Mouse (Mus musculus) thymus, adult 2 months (tissue): ENCODE data around the gene Nrxn2. TPM values are rescaled to one million over a fixed set of nuclear protein-coding genes. Genes with fewer than 3 reads are reported as not detected.

ENCODE experiments used
- DNase-seq: peaks from one replicate; pipeline ENCODE4 v3.0.0; 2021
- H3K27ac ChIP-seq: fragments of 200-500 bp; 2 replicates; pipeline ENCODE4 v1.5.1; 2012; ENCODE audit warnings: low read length, control low read depth; ENCODE audit not compliant: control insufficient read depth, insufficient read depth
- H3K27me3 ChIP-seq: fragments of 200-500 bp; 2 replicates; pipeline ENCODE4 v1.6.1; 2012; ENCODE audit warnings: mild to moderate bottlenecking, low read length, moderate library complexity, mixed read lengths; ENCODE audit not compliant: control insufficient read depth, insufficient read depth
- H3K36me3 ChIP-seq: fragments of 200-500 bp; 2 replicates; pipeline ENCODE4 v1.6.1; 2012; ENCODE audit warnings: mild to moderate bottlenecking, low read length, moderate library complexity; ENCODE audit not compliant: control insufficient read depth, insufficient read depth
- H3K4me1 ChIP-seq: fragments of 200-500 bp; replicated peaks from 2 replicates; pipeline ENCODE4 v1.6.1; 2012; ENCODE audit warnings: low read length; ENCODE audit not compliant: control insufficient read depth, insufficient read depth
- H3K4me3 ChIP-seq: fragments of 200-500 bp; 2 replicates; pipeline ENCODE4 v1.5.1; 2012; ENCODE audit warnings: mild to moderate bottlenecking, low read length, control low read depth, moderate library complexity; ENCODE audit not compliant: control insufficient read depth, insufficient read depth
- CTCF ChIP-seq: fragments of 200-500 bp; IDR thresholded peaks from 2 replicates; pipeline ENCODE4 v1.5.1; 2012; ENCODE audit warnings: mild to moderate bottlenecking, control low read depth, low read length, moderate library complexity, borderline replicate concordance; ENCODE audit not compliant: control insufficient read depth, poor library complexity, insufficient read depth; ENCODE audit errors: extremely low read depth
- POLR2A ChIP-seq: fragments of 200-500 bp; IDR thresholded peaks from 2 replicates; pipeline ENCODE4 v1.6.1; 2012; ENCODE audit warnings: mild to moderate bottlenecking, low read length, control low read depth, moderate library complexity; ENCODE audit not compliant: control insufficient read depth, poor library complexity, insufficient read depth; ENCODE audit errors: extremely low read depth
- WGBS: fragments of 180-500 bp; shearing (Covaris S2); methylation state at CpG from one replicate; pipeline ENCODE4 v1.1.7; 2018; 5-methylcytosine and 5-hydroxymethylcytosine counted together
- polyA plus RNA-seq: library from polyadenylated mRNA; depleted of rRNA; stranded (reverse); fragments of >200 nt; gene quantifications from 2 replicates; pipeline ENCODE4 v1.2.3, GENCODE M21; 2012

The Nrxn2 gene
- polyA plus RNA-seq, 1 experiment = 1.5 TPM

DNA sequence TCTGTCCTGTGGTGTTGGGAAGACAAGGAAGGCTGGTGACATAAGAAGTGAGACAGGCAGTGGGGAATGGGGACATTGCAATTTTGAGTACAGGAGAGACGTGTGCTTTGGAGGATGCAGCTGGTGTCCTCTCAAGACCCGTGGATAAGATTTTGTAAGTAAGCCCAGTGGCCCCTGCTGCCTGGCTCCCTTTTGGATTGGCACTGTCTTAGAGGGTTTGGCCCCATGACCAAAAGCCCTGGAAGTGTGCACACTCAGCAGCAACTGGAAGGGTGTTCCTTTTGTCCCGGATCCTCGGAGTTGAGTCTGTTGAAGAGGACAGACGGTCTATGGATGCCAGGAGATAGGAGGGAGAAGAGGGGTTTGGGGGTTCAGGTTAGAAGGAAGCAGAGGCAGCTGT, 127.0 kb downstream of the Nrxn2 start:
- H3K4me1 ChIP-seq = no peaks in the 10 kb centered on the region
- DNase-seq = no peak
- no peaks in the 10 kb centered on the region for H3K27me3 ChIP-seq
- H3K27ac ChIP-seq = no peak overlapping the region
- no peak overlapping the region for H3K4me3 ChIP-seq
- no peaks in the 10 kb centered on the region for H3K36me3 ChIP-seq
- WGBS = 94% methylated on average over 5 of the region's 5 CpGs
- TF ChIP-seq POLR2A (no peak), CTCF (no peak)

DNA sequence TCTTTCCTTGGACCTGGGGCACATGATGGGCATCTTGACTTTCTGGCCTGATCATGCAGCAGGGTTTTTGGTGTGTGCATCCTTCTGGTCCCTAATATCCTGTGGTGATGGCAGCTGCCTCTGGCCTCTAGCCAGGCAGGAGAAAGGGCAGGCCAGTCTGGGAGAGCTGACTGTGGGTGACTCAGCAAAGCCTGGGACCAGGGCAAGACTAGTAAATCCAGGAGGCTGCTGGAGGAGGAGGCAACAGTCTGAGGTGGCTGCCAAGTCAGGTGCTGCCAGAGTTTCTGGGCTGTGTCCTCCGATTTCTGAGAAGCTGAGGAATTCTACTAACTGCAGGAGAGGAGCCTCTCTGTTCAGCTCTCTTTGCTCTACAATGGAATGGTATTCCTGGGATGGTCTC, 127.6 kb downstream of the Nrxn2 start:
- Histone ChIP-seq H3K27ac (no peak overlapping the region), H3K4me3 (no peak overlapping the region), H3K27me3 (no peaks in the 10 kb centered on the region), H3K36me3 (no peaks in the 10 kb centered on the region), H3K4me1 (no peaks in the 10 kb centered on the region)
- DNase-seq = no peak
- no peak for TF ChIP-seq CTCF
- TF ChIP-seq POLR2A = no peak
- WGBS = 53% methylated on average over 1 of the region's 1 CpGs

DNA sequence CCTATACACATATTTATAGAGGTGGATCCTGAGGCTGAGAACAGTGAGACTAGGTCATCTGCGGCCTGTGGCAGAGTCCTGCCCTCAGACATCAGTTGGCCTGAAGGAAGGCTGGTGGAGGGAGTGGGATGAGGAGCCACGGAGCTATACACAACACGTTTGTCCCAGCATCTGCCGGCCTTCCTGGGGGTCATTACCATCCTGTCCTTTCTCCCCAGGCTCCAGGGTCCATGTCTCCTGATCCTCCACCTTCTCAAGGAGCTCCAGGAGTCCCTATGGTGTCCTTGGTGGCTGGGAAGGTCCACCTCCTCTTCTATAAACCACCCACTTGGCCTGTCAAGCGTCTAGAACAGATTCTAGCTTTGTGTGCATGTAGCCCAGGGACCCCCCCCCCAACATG, 129.3 kb downstream of the Nrxn2 start:
- 92% methylated on average over 5 of the region's 5 CpGs for WGBS
- Histone ChIP-seq H3K36me3 (no peaks in the 10 kb centered on the region), H3K27ac (no peak overlapping the region), H3K4me3 (no peak overlapping the region), H3K27me3 (no peaks in the 10 kb centered on the region), H3K4me1 (no peaks in the 10 kb centered on the region)
- TF ChIP-seq POLR2A = no peak
- TF ChIP-seq CTCF = no peak
- no peak for DNase-seq

DNA sequence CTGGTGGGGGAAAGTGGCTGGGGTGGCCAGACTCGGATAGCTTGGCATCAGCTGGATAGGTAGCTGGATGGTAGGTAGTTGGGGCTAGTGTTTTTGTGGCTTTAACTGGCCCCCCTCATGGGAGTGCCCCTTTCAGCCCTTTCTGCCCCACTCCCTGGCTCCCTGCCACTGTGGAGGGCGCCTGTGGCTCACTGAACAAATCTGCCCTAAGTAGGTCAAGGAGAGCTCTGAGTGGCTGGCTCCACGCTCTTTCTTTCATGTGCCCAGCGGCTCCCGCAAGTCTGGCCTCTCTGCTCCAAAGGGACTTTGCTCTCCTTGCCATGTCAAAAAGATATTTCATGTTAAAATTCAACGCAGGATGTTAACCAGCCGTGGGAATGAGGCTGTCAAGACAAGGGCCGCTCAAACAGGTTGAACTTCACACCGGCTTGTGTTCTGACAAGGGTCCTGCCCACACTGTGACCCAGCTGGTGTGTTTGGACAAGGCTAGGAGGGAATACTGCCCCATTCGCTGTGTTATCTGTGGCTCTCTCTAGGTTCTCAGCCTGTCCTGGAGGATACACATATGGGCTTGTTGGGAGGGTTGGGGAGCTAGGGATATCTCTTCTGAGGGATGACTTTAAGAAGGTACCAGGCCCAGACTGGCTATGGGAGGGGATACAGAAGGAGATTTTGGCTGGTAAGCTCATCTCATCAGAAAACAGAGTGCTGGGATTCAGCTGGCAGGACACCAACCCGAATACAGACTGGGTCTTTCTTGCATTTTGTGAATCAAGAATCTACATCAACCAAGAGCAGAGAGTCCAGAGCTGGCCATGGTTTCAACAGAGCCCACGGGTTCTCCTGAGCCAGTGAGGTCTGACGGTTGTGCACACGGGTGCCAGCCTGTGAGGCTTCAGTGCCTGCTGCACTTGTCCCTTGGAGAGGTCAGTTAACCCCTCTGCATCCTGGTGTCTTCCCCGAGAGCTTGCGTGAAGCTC, 130.2 kb downstream of the Nrxn2 start:
- no peaks in the 10 kb centered on the region for H3K36me3 ChIP-seq
- H3K27ac ChIP-seq = no peak overlapping the region
- no peaks in the 10 kb centered on the region for H3K4me1 ChIP-seq
- TF ChIP-seq POLR2A (no peak), CTCF (no peak)
- H3K27me3 ChIP-seq = no peaks in the 10 kb centered on the region
- no peak for DNase-seq
- WGBS = 92% methylated on average over 16 of the region's 16 CpGs
- no peak overlapping the region for H3K4me3 ChIP-seq

DNA sequence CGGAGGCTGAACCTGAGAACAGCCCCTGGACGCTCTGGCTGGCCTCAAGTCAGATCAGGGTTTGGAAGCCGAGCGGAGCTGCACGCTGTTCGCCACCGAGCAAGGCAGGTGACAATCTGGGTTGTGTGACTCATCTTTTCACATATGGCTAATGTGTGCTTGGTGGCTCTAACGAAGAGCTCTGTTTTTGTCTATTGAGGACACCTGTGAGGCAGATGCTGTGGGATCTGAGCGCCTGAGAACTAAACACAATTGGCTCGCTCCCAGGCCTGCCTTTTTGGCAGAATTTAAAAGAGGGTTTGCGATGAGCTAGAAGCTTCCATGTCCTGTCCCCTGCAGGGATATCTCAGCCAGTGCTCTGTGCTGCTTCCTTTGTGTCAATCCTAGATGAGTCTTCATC, 131.0 kb downstream of the Nrxn2 start:
- WGBS = 94% methylated on average over 11 of the region's 11 CpGs
- no peak for DNase-seq
- Histone ChIP-seq H3K4me1 (0 out of 2 replicates have a peak, but pooled peaks cover 6% of the 10 kb centered on the region), H3K27me3 (no peaks in the 10 kb centered on the region), H3K27ac (no peak overlapping the region), H3K36me3 (no peaks in the 10 kb centered on the region), H3K4me3 (no peak overlapping the region)
- TF ChIP-seq CTCF = no peak
- no peak for TF ChIP-seq POLR2A

DNA sequence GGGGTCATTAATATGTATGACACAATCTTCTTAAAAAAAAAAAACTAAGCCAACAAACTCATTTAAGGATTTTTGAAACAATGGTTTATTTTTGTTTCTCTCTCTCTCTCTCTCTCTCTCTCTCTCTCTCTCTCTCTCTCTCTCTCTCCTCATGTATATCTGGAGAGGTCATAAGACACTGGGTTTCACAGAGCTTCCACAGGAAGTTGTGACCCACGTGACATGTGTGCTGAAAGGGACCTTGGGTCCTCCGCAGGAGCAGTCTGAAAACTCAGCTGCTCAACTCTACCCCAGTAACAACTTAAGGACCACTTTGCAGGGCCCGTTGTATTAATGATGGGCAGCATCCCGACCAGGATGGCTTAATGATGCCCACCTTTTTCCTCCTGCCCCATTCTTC, 132.7 kb downstream of the Nrxn2 start:
- DNase-seq = no peak
- no peak for TF ChIP-seq POLR2A
- TF ChIP-seq CTCF = no peak
- H3K4me3 ChIP-seq = no peak overlapping the region
- H3K27ac ChIP-seq = no peak overlapping the region
- no peaks in the 10 kb centered on the region for H3K27me3 ChIP-seq
- 53% methylated on average over 4 of the region's 4 CpGs for WGBS
- H3K4me1 ChIP-seq = 0 out of 2 replicates have a peak, but pooled peaks cover 7% of the 10 kb centered on the region
- no peaks in the 10 kb centered on the region for H3K36me3 ChIP-seq
